Mouse (Mus musculus) frontal cortex, postnatal 36 days (tissue): Measurements from ENCODE around the gene Slc16a13.

Experiments used
- DNase-seq, 2 experiments: peaks; one replicate each; pipeline ENCODE4 v3.0.0; 2022; ENCODE audit warnings: low spot score in 2 of 2

The Slc16a13 gene

DNA sequence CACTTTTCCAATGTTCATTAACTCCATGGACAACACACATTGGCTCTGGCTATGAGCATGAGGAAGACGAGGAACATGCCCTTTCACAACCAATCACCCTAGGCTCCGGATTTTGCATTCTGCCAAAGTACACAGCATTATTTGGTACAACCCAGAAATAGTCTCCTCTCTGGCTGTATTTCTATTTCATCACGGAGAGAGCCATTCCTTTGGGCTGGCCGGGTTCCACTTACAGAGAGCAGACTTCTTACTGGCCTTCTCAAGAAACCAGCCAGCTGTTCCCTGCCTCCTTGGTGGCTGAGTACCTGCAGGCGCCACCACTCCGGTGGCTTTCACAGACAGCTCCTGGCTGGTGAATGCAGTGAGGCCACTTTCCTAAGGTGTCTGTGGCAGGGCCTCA is 8.4 kb downstream of the Slc16a13 start, which contains the start of gene Slc16a11:
Gene Slc16a11 (plus strand): TSS at position 330 of the 400 bp plus-strand sequence.
- no peak for DNase-seq

DNA sequence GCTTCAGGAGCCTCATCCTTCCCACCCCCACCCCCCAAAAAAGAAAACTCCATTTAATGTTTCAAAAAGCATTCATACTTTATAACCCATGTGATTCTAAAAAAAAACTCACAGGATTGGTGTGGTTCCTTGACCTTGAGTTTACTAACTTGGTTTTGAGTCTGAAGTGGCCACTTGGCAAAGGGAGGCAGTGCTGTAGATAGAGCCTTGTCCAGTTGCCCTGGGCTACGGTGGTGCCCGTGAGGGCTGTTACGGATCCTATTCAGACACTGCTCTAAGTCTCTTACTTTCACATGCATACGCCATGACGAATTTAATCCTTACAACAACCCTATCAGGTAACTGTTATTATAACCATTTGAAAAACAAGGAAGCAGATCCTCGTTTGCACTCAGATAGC is 8.9 kb downstream of the Slc16a13 start:
- no peak for DNase-seq

DNA sequence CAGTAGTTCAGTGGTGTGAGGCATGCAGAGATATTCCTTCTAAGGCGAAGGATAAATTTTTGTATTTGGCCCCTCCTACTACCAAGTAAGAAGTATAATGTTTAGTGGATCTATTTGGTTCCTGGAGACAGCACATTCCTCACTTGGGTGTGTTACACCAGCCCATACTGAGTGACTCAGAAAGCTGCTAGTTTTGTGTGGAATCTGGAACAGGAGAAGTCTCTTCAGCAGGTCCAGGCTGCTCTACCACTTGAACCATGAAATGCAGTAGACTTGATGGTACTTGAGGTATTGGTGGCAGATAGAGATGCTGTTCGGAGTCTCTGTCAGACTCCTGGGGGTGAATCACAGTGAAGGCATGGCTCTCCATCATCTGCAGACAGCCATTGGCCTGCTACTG is 10.2 kb downstream of the Slc16a13 start:
- no peak for DNase-seq

DNA sequence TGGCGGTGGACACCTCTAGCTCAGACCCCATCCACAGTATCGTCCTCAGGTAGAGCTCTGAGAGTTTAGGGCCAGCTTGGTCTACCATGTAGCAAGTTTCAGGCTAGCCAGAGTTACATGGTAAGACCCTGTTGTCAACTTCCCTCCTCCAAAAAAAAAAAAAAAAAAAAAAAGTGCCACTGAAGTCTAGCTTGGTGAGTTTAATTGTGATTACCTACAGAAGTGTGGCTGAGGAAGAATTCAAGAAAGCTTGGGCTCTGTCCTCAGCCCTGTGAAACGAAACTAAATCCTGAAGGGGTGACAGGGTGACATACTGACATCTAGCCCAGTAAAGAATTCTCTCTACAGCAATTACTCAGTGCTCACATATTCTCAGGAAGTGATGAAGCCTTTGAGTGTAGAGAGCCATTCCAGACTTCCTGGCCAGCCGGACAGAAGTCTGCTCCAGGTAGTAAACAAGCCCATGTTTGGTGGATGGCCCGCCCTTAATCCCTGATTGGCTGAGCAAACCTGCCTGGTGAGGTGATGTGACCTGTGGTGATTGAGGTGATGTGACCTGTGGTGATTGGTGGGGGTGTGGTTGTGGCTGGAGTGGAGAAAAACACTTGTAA is 12.0 kb downstream of the Slc16a13 start:
- DNase-seq = no peak

DNA sequence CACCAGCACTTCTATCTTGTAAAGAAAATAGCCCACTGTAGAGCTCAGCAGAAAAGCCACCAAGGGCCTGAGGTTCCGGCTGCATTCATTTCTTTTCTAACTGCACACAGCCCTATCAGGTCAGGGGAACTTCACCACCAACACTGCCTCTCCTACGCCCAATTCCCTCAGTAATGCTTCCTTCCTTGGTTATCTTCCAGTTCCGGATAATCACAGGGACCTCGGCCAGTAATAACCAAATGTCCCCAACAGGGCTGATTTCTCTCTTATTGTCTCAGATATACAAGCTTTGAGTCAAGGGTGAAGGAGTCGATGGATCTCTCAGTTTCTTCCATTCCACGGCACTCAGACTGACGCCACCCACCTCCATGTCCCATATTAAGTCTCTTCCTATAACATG is 13.6 kb downstream of the Slc16a13 start:
- no peak for DNase-seq

DNA sequence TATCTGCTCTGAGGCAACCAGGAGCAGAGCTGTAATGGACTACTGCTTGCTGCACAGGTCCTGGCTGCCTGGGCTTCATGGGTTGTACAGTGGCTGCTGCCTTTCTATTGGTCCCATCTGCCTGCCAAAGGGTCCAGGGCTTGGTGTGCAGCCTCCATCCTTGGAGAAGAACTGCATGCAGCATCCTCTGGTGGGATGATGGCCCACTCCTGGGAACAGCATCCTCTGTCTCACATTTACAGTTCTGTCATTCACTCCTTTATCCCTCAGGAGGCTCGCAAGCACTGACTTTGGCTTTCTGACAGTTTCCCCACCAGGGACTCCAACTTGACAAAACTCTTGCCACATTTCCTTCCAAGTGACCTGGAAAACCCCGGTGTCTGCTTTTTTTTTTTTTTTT is 14.1 kb downstream of the Slc16a13 start:
- DNase-seq = no peak

DNA sequence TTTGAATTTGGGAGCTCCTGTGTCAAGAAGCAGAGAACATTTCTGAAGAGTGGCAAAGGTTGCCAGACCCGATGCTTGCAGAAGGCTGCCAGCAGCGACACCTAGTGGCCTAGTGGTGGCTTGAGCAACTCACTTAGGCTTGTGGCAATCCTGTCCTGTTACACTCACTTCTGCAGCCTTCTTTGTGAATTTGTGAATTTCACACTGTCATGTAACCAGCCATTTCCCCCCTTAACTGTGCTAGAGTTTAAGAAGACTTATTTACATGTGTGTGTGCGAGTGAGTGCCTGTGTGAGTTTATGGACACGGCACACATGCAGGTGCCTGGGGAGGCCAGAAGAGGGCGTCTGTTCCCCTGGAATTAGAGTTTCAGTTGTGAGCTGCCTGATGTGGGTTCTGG is 19.2 kb downstream of the Slc16a13 start:
- DNase-seq = peak; percentile 65 to 78

DNA sequence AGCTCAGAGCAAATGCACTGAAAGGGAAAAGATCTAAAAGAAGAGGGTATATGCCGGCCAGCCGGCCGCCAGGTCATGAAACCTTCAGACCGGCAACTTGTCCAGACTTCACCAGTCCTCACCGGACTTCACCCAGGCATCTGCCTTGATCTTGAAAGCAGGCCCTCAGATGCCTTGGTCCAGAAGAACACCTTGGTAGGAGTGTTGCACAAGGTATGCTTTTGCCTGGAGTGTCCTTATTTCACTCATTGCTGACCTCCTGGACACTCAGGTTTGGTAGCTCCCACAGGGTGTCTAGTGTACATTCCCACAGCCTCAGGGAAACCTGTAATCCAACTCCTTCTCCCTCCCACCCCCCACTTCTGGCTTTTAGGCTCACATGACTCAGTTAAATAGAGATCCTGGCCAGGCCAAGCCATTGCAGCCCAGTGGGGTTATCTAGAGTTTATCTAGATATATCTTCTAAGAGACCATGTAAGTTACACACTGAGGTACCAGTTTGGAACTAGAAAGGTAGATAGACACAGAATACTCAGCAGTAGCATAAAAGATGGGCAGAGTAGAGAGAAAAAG is 20.7 kb downstream of the Slc16a13 start:
- no peak for DNase-seq

DNA sequence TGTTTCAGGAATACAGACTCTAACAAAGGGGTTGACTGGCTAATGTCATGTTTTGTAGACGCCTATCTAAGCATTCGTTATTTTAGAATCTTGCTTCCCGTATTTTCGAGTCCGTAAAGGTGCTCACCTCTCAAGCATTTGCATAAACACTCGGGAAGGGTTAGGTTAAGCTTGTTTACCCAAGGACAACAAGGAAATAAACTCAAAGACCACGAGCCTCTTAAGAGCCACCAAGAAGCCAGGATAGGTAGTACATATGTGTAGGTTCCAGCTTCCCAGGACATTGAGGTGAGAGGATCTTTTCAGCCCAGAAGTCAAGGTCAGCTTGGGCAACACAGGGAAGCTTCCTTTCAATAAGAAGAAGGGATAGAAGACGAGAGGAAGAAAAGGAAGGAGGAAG is 21.8 kb downstream of the Slc16a13 start:
- DNase-seq = no peak

DNA sequence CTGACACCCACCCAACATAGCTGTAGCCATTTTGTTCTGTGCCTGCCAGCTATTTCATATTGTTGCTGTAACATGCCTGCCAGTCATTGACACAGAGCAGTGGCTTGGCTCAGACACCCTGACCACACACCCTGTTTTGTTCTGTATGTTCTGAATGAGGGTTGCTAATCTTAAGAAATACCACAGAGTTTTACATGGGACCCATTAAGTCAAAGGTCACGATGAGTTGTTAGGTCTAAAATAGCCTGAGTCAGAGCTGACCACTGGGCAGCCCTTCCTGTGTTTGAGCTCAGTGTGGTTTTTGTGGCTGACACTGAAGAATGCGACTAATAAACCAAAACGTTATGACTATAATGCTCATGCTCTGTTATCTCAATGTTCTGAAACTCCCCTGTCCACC is 22.5 kb downstream of the Slc16a13 start:
- no peak for DNase-seq

DNA sequence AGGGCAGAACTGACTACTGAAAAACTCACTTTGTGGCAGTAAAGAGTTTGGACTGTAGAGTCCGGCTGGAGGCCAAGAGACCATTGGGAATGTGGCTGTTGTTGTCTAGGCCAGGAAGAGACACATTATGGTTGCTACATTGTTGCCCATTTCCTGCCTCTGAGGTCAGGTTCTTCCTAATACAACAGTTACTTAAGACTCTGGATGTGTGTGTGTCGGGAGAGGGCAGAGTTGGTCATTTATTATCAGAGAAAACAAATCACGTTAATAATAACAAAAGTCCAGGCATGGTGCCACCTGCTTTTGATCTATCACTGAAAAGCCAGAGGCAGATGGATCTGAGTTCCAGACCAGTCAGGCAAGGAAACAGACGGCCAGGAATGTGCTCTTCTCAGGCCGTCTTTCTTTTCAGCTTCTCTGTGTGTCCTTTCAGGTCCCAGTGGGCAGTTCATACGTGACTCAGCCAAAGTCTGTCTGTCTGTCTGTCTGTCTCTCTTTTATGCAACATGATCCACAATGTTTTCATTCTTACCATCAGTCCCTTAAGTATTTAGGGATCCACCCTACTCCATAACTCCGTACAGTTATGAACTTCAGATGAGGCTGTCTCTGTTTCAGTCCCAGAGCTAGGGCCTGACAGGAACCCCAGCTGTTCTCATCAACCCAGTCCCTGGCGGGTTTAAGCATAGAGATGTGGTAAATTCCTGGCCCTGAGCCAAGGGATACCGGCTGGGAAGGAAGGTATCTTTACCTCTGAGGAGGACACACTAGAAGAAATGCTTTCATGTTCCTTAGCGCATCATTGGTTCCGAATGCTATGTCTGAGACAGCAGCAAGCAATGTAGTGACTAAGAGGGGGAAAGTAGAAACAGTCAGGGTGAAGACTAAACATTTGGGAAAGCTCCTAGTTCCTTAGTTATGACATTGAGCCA is 27.2 kb downstream of the Slc16a13 start:
- DNase-seq = no peak

DNA sequence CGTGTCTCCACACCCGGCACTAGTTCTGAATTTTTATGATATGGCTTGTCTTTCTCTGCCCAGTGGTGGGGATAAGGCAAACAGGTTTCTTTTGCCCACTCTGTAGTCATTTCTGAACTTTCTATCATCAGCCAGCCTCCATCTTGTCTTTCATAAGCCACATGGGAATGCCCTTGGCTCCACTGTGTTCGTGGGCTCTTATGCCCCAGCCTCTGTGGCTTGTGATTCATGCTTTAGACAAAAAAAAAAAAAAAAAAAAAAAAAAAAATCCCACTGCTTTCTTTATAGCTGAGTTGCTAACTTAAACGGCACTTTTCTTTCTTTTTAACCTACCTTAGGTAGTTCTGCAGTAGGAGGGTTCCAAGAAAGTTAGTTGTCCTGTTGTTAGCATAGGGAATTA is 28.7 kb downstream of the Slc16a13 start:
- no peak for DNase-seq

DNA sequence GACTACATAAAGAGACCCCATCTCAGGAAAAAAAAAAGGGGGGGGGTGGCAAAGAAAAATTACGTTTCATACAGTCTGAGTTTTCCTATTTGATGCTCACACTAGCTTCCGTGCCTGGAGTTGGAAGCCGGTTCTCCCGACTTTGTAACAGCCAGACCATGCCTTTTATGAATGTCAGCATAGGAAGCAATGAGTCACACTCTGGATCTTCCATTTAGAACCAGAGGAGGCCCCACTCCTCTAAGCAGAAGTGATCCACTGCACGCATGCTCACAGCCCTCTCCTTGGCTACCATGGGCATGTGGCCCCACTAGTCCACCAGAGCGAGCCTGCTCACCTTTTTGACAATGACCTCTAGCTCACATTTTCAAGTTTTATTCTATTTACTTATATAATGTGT is 29.7 kb downstream of the Slc16a13 start:
- no peak for DNase-seq

DNA sequence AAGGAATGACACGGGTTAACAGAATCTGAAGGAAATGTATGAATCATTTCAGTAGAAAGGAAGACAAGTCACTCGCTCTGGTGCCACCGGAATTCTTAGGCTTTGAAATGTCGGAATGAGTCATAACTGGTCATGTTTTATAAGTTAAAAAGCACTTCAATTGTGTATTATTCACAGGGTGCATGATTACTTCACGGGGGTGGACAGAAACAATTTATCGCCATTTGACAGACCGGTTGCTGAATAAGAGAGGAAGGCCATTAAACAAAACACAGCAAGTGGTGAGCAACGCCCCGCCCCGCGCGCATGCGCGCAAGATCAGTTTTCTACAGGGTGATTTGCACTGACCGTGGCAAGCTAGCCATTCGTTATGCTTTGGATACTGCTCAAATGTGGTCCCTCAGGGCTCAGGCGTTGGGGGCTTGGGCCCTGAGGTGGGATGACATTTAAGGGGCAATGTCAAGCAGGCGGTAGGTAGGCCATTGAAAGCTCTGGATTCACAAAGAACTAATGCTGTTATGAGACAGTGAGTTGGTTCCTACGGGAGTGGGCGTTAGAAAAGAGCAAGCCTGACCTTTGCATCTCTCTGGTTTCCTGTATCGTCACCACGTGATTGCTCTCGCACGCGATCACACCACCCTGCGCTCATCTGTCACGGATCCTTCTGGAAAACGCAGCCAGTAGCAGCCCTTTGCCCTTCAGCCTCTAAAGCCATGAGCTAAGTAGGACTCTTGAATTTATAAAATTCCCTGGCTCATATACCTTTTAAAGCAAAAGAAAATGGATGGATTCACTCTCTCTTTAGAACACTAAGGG is 31.3 kb downstream of the Slc16a13 start:
- no peak for DNase-seq

DNA sequence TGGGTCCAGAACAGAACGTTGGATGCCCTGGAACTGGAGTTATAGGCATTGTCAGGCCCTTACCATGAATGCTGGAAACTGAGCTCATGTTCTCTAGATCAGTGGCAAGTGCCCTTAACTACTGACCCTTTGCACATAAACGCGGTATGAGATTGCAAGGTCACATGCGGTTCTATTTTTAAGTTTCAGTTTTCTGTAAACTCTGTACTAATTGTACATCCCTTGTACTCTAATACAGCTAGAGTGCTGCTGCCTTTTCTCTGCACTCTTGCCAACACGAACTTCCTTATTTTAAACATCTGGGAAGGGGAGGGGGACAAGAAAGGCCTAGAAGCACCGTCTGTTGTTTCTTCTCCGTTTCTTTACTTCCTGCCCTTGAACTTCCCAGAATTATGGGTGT is 35.7 kb downstream of the Slc16a13 start:
- DNase-seq = no peak

DNA sequence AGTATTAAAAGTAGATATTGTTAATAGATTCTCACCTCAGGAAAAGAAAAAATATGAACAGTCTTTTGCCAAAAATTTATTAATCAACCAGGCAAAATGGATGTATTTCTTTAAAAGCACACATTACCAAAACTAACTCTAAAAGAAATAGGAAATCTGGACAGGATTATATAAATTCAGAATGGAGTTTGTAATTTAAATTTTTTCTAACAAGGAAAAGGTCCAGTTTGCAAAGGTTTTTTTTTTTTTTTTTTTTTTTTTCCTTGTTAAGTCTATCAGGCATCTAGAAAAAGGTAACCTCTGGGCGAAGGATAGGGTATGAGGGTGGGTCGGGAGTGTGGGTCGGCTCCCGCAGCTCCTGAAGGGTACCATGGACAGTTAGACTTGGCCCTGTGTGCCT is 40.4 kb downstream of the Slc16a13 start:
- no peak for DNase-seq

DNA sequence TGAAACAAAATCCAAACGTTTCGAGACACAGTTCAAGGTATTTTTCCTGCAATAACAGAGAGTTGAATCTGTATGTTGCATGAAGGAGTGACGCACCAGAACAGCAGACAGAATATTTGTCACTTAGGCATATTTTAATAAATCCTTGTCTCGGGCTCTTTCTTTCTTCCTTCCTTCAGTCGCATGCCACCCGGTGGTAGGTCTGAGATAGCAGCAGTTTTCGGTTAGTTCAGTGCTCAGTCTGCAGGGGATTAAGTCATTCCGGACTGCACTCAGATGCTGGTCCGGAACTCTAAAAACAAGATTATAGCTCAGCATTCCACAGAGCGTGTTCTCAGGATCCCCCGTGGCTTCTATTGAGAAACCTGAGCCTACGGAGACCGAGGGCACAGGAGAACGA is 41.5 kb downstream of the Slc16a13 start:
- peak in 1 of 2 experiments; percentile 20 for DNase-seq

DNA sequence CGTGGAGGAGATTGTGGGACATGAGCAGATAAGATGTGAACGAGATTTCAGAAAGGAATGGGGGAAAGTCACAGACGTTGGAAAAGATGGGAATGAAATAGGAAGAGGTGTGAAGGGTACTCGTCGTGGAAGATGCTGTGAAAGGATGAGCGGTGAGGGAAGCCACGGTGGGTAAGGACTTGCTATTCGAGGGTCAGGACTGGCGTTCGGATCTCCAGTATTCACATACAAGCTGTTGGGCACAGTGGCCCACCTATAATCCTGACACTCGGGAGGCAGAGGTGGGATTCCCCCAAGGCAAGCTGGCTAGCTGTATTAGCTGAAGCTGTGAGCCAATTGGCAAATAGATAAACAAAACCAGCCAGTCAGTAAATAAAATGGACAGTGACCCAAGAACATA is 42.1 kb downstream of the Slc16a13 start:
- DNase-seq = no peak

DNA sequence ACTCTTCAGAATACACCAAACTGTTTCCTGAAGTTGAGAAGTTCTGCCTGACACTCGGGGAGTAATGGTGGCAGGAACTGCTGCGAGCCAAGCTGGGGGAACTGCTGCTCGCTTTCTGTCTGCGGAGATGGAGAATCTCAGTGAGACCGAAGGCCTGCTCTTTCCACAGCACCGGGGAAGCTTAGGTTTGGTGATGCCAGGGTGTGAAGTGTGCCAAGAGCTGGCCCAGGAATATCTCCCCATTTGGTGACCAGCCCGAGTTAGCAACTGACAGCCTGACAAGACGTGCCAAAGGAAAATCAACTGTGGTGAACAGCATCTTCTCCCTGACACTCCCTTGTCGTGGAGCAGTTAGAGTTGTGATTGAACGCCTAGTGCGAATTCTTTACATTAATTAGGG is 42.6 kb downstream of the Slc16a13 start:
- DNase-seq = no peak

DNA sequence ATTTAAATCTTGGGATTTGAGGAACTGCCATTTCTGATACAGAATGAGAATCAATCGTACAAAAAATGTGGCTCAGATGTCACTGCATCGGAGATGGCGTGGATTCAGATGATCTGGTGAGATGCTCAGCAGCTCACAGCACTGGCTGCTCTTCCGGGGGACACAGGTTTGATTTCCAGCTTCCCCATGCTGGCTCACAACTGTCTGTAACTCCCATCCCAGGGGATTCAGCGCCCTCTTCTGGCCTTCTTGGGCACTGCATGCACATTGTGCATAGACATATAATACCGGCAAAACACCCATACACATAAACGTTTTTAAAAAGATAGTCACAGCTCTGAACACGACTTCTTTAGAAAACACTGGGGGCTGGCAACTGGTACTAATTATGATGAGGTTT is 43.2 kb downstream of the Slc16a13 start:
- DNase-seq = no peak

DNA sequence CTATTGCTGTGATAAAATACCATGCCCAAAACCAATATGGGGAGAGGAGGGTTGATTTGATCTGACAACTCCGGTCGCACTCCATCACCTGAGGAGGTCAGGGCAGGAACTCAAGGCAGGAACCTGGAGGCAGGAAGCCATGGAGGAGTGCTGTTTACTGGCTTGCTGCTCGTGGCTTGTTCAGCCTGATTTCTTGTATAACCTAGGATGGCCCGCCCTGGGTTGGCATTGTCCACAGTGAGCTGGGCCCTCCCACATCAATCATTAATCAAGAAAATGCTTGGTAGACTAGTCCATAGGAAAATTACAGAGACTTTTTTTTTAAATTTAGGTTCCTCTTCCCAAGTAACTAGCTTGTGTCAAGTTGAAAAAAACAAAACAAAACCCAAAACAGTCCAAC is 46.4 kb downstream of the Slc16a13 start:
- no peak for DNase-seq

DNA sequence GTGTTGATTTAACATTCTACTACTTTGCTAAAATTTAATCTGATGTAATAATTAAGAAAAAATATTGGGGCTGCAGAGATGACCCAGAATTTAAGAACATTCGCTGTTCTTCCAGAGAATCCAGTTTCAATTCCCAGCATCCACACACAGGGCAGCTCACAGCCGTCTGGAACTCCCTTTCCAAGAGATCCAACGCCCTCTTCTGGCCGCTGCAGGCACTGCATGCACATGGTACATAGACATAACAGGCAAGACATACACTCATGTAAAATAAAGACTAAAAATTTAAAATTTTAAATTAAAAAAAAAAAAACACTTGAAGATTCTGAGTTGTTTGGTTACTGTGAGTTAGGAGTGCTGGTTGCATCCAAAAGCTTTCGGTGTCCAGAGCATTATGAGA is 48.6 kb downstream of the Slc16a13 start:
- DNase-seq = no peak
